Comparison of ENCODE assay signal across 23 mouse cellular contexts in the genomic region with DNA sequence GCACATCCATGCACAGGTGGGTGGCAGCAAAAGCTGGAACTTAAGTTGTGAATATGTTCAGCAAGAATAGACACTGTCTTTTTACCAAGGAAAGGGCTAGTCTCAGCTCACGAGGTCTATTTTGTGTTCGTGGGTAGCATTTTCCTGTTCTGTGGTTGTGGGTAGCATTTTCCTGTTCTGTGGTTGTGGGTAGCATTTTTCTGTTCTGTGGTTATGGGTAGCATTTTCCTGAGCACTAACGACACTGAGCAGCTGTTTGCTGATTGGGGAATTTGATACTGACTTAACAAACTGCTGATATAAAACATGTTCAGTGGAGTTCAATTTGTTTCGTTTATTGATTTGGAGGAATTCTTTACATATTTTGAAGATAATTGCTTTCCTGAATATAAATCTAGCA.
A peak's percentile ranks its signal among the peaks of the same experiment; 100 is the strongest.
DNase-seq lines count a peak whose midpoint lies in the region; ATAC-seq and TF ChIP-seq lines count a peak whose summit lies in the region.
"Had no signal": no experiment of that assay in that cellular context is flagged by ENCODE, and none has a peak within 500 bp of the region (broad histone marks: within the 10 kb centered on the region; RNA-seq: fewer than 3 reads in every experiment).

No protein-coding gene starts in this region.

- ATAC-seq in common myeloid progenitor, adult 5-6 weeks (replicated peaks; ENCODE audit: low read depth, poor library complexity, severe bottlenecking): peak; percentile 99
- no peak for ATAC-seq in heart, embryonic 11.5 days (replicated peaks; ENCODE audit: insufficient number of reproducible peaks, low FRiP score, low TSS enrichment)
- ATAC-seq: midbrain, embryonic 16.5 days had no signal

- no peaks in the 10 kb centered on the region for H3K79me2 ChIP-seq in heart, adult 2 months (replicated peaks; ENCODE audit: control insufficient read depth, insufficient read depth, low read length)

- no peak overlapping the region for H3K4me2 ChIP-seq in heart, embryonic 11.5 days
- H3K4me2 ChIP-seq: embryonic facial prominence, embryonic 15.5 days; heart, embryonic 13.5 days; kidney, embryonic 15.5 days; limb, embryonic 15.5 days; stomach, embryonic 15.5 days had no signal

- intact Hi-C loops in heart, adult 2 months (cut with DNase I): no loop called here

- DNase-seq in CD4-positive, CD25-positive, alpha-beta regulatory T cell, adult 2 months (ENCODE audit: low read depth, low spot score): peak; percentile 24
- DNase-seq in naive thymus-derived CD4-positive, alpha-beta T cell, adult 2 months (ENCODE audit: low read depth): peak; percentile 69
- DNase-seq in thymus, postnatal 25 days: peak; percentile 57
- DNase-seq in midbrain, embryonic 10.5 days (ENCODE audit: low spot score): no peak
- no peak for DNase-seq in heart, adult 2 months
- DNase-seq: adrenal gland, postnatal 10 days; cerebellum, adult 8-10 months; embryo, embryonic 11 days; gastrocnemius, postnatal 25 days; heart, postnatal 4 days; lung, adult 18-20 months; spleen, adult 18-20 months had no signal

- no peak overlapping the region for H3K27ac ChIP-seq in midbrain, embryonic 10.5 days (replicated peaks)
- no peak overlapping the region for H3K27ac ChIP-seq in heart, adult 2 months
- no peak overlapping the region for H3K27ac ChIP-seq in heart, embryonic 11.5 days (ENCODE audit: low read depth, low read length)
- H3K27ac ChIP-seq: embryonic facial prominence, embryonic 15.5 days; forebrain, embryonic 10.5 days; heart, embryonic 13.5 days; kidney, embryonic 15.5 days; limb, embryonic 15.5 days; macrophage; stomach, embryonic 15.5 days had no signal

- no peaks in the 10 kb centered on the region for H3K9me3 ChIP-seq in midbrain, embryonic 10.5 days (replicated peaks)
- H3K9me3 ChIP-seq in heart, embryonic 11.5 days (replicated peaks; ENCODE audit: control insufficient read depth, low read length): no peaks in the 10 kb centered on the region
- H3K9me3 ChIP-seq: embryonic facial prominence, embryonic 15.5 days; forebrain, embryonic 10.5 days; heart, embryonic 13.5 days; kidney, embryonic 15.5 days; limb, embryonic 15.5 days; stomach, embryonic 15.5 days had no signal

- H3K9ac ChIP-seq in heart, adult 2 months (ENCODE audit: low read depth, low read length): no peak overlapping the region
- no peak overlapping the region for H3K9ac ChIP-seq in heart, embryonic 11.5 days (ENCODE audit: low read depth, low read length)
- H3K9ac ChIP-seq: embryonic facial prominence, embryonic 15.5 days; heart, embryonic 13.5 days; kidney, embryonic 15.5 days; limb, embryonic 15.5 days; stomach, embryonic 15.5 days had no signal

- no peak for TF ChIP-seq POLR2A in heart, adult 2 months (IDR thresholded peaks at IDR 0.05; ENCODE audit: insufficient read depth, low read depth, low read length)

- no peak for TF ChIP-seq EP300 in heart, adult 2 months (IDR thresholded peaks at IDR 0.05; ENCODE audit: insufficient read depth, low read depth, low read length)

- H3K36me3 ChIP-seq in midbrain, embryonic 10.5 days: no peaks in the 10 kb centered on the region
- no peaks in the 10 kb centered on the region for H3K36me3 ChIP-seq in heart, adult 2 months (ENCODE audit: control insufficient read depth, insufficient read depth, low read length)
- no peaks in the 10 kb centered on the region for H3K36me3 ChIP-seq in heart, embryonic 11.5 days (ENCODE audit: control insufficient read depth, insufficient read depth, low read length)
- H3K36me3 ChIP-seq: embryonic facial prominence, embryonic 15.5 days; forebrain, embryonic 10.5 days; heart, embryonic 13.5 days; kidney, embryonic 15.5 days; limb, embryonic 15.5 days; stomach, embryonic 15.5 days had no signal

- TF ChIP-seq CTCF in heart, adult 2 months (IDR thresholded peaks at IDR 0.05): no peak

- H3K27me3 ChIP-seq in midbrain, embryonic 10.5 days (ENCODE audit: low read depth, poor library complexity, severe bottlenecking): no peaks in the 10 kb centered on the region
- no peaks in the 10 kb centered on the region for H3K27me3 ChIP-seq in heart, adult 2 months (ENCODE audit: control insufficient read depth, insufficient read depth, low read length)
- H3K27me3 ChIP-seq in heart, embryonic 11.5 days (ENCODE audit: control insufficient read depth, insufficient read depth, low read length): no peaks in the 10 kb centered on the region
- H3K27me3 ChIP-seq: CH12.LX; embryonic facial prominence, embryonic 15.5 days; heart, embryonic 13.5 days; kidney, embryonic 15.5 days; limb, embryonic 15.5 days; stomach, embryonic 15.5 days had no signal

- 85% methylated on average over 4 of the region's 4 CpGs for WGBS in midbrain, embryonic 10.5 days
- WGBS in heart, adult 2 months: 67% methylated on average over 4 of the region's 4 CpGs
- WGBS in heart, embryonic 11.5 days (ENCODE audit: insufficient replicate concordance): 70% methylated on average over 4 of the region's 4 CpGs

- H3K4me1 ChIP-seq in midbrain, embryonic 10.5 days: no peaks in the 10 kb centered on the region
- no peaks in the 10 kb centered on the region for H3K4me1 ChIP-seq in heart, adult 2 months (ENCODE audit: control insufficient read depth, insufficient read depth, low read length)
- H3K4me1 ChIP-seq in heart, embryonic 11.5 days (ENCODE audit: control insufficient read depth, insufficient read depth, low read length): no peaks in the 10 kb centered on the region
- H3K4me1 ChIP-seq: embryonic facial prominence, embryonic 15.5 days; forebrain, embryonic 10.5 days; heart, embryonic 13.5 days; kidney, embryonic 15.5 days; limb, embryonic 15.5 days; stomach, embryonic 15.5 days had no signal

- no peak overlapping the region for H3K4me3 ChIP-seq in midbrain, embryonic 10.5 days
- no peak overlapping the region for H3K4me3 ChIP-seq in heart, adult 2 months
- H3K4me3 ChIP-seq in heart, embryonic 11.5 days (ENCODE audit: low read depth, low read length): no peak overlapping the region
- H3K4me3 ChIP-seq: embryonic facial prominence, embryonic 15.5 days; forebrain, embryonic 10.5 days; heart, embryonic 13.5 days; kidney, embryonic 15.5 days; limb, embryonic 15.5 days; stomach, embryonic 15.5 days had no signal

Comparison
In these comparisons a context has a peak if more than half of its experiments do, and no peak if none do; other contexts are left out.
1. DNase-seq: peak in CD4-positive, CD25-positive, alpha-beta regulatory T cell, adult 2 months (single experiment), naive thymus-derived CD4-positive, alpha-beta T cell, adult 2 months (single experiment) and thymus, postnatal 25 days (single experiment); none in midbrain, embryonic 10.5 days (single experiment) and heart, adult 2 months (0 of 2).